Mouse (Mus musculus) hindbrain, embryonic 10.5 days (tissue): ENCODE data around the gene Ssr2. TPM values are rescaled to one million over a fixed set of nuclear protein-coding genes. Genes with fewer than 3 reads are reported as not detected.

ENCODE experiments used
- microRNA counts: library from miRNA; unstranded; fragments of <30 nt; microRNA quantifications from one replicate; lab custom pipeline; 2017
- polyA plus RNA-seq: library from polyadenylated mRNA; unstranded; fragments of >200 nt; fragmentation: Nextera tagmentation; extraction: Ambion mirVana; gene quantifications from 2 replicates; pipeline ENCODE4 v1.2.1, GENCODE M21; 2016

Ssr2 gene
- polyA plus RNA-seq, 1 experiment from 2014 or later = 207 TPM

MicroRNAs within 50 kb of the gene (microRNA counts, 519-probe panel; counts per million panel counts)
- microRNA mmu-miR-1905 (lab: Ali Mortazavi, UCI) = 1,255 counts per million, percentile 77 among the panel's probes with 10 or more counts

Other genes with a start within 250 kb of the Ssr2 start
- 1.5 and 2.7 TPM in 2 replicates for gene Tmem79, start 239.7 kb upstream of the Ssr2 start, polyA plus RNA-seq
- gene Smg5, start 239.6 kb upstream of the Ssr2 start, polyA plus RNA-seq = 84.1 and 87.8 TPM in 2 replicates
- gene Paqr6, start 211.3 kb upstream of the Ssr2 start, polyA plus RNA-seq = 0.86 and 1.4 TPM in 2 replicates
- 0.12 TPM in 1 of 2 replicates, not detected in the other for gene Bglap3, start 203.1 kb upstream of the Ssr2 start, polyA plus RNA-seq
- gene Bglap2, start 197.2 kb upstream of the Ssr2 start, polyA plus RNA-seq = not detected in 2 replicates
- gene Bglap, start 191.4 kb upstream of the Ssr2 start, polyA plus RNA-seq = not detected in 2 replicates
- 157 and 167 TPM in 2 replicates for gene Pmf1, start 165.5 kb upstream of the Ssr2 start, polyA plus RNA-seq
- 19.2 and 20.3 TPM in 2 replicates for gene Slc25a44, start 150.7 kb upstream of the Ssr2 start, polyA plus RNA-seq
- 3.8 and 8.6 TPM in 2 replicates for gene Sema4a, start 114.7 kb upstream of the Ssr2 start, polyA plus RNA-seq
- gene Lmna, start 65.9 kb upstream of the Ssr2 start, polyA plus RNA-seq = 13.4 and 24.0 TPM in 2 replicates
- 30.7 and 31.0 TPM in 2 replicates for gene Mex3a, start 43.5 kb upstream of the Ssr2 start, polyA plus RNA-seq
- 2.1 and 2.9 TPM in 2 replicates for gene Rab25, start 27.6 kb upstream of the Ssr2 start, polyA plus RNA-seq
- gene Lamtor2, start 22.8 kb upstream of the Ssr2 start, polyA plus RNA-seq = 173 and 180 TPM in 2 replicates
- gene Ubqln4, start 22.1 kb upstream of the Ssr2 start, polyA plus RNA-seq = 69.0 and 72.5 TPM in 2 replicates
- 111 and 123 TPM in 2 replicates for gene Arhgef2, start 30.1 kb downstream of the Ssr2 start, polyA plus RNA-seq
- gene Rxfp4, start 77.3 kb downstream of the Ssr2 start, polyA plus RNA-seq = not detected in 2 replicates
- 99.6 and 102 TPM in 2 replicates for gene Khdc4, start 109.9 kb downstream of the Ssr2 start, polyA plus RNA-seq
- gene Rit1, start 141.0 kb downstream of the Ssr2 start, polyA plus RNA-seq = 35.7 and 48.5 TPM in 2 replicates
- gene Syt11, start 199.3 kb downstream of the Ssr2 start, polyA plus RNA-seq = 112 and 147 TPM in 2 replicates